Mouse (Mus musculus): ENCODE measurements at regions not wholly inside any gene's neighbourhood (a gene's known extent, or its start where the extent isn't known, plus 50 kb on each side); places are given as distances from the start of the nearest gene placed in this dataset.

DNA sequence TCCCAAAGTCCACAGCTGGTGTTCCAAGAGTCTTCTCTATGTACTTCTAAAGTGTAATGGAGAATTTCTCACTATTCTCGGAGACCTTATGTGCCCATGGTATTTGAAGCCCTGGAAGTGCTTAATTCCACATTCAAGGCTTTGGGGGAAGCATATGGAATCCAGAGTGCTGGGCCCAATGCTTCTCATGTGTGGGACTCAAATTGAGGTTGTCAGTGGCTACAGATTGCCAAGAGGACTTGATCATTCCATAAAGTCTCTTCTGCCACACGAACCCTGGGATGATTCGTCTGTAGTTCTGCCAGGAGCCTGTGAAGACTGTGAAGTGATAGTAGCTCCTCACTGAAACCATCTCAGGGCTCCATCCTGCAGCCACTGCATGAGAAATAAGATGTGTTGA lies 275.3 kb downstream of the Bckdhb start:
- TF ChIP-seq TBP (IDR thresholded peaks at IDR 0.05; ENCODE audit: low read depth, low read length) (no peak), ZKSCAN1 (IDR thresholded peaks at IDR 0.05; ENCODE audit: low read depth, low read length) (no peak), E2F4 (IDR thresholded peaks at IDR 0.05; ENCODE audit: borderline replicate concordance, low read depth, low read length) (no peak), MAX (IDR thresholded peaks at IDR 0.05; ENCODE audit: low read length) (no peak), TCF12 (IDR thresholded peaks at IDR 0.05; ENCODE audit: low read depth, low read length) (no peak)
